Mouse (Mus musculus): Measurements from ENCODE around the gene Rtf1. TPM values are rescaled to one million over a fixed set of nuclear protein-coding genes. Genes with fewer than 3 reads are reported as not detected.

Gene Rtf1
- polyA plus RNA-seq, 1 experiment from 2014 or later = 18.3 TPM

DNA sequence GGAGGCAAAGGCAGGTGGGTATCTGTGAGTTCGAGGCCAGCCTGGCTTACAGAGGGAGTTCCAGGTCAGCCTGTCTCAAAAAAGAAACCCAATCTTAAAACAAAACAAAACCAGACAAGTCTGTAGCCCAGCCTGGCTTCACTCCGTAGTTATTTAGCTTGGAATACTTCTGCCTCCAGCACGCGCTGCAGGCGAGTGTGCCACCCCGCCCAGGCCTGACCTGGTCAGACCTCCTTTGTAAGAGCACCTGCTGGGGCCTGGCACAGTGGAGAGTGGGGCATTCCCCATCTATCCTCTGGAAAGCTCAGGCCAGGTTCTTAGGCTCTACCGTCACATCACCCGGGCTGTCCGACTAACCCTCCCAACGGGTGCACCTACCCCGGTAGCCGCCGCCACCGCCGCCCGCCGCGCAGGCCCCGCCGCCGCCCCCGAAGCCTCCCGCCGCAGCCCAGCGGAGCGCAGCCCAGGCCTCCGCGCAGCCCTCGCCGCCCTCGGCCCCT lies 82.8 kb downstream of the Rtf1 start:
- 8% methylated on average over 24 of the region's 31 CpGs for WGBS (ENCODE audit: insufficient replicate concordance)
- ATAC-seq (ENCODE audit: low read depth) = no peak
- peak overlapping the region; percentile 62 for H3K4me3 ChIP-seq (replicated peaks)

GRCm38 (mm10) chr2:119758101-119758843 lies 83.4 kb downstream of the Rtf1 start:
- Histone ChIP-seq H3K9ac (peak overlapping the region; percentile 38), H3K4me3 (replicated peaks) (peak overlapping the region; percentile 62), H3K4me2 (peak overlapping the region; percentile 81), H3K27me3 (peaks cover 92% of the 10 kb centered on the region), H3K4me1 (replicated peaks) (peaks cover 19% of the 10 kb centered on the region), H3K9me3 (replicated peaks) (no peaks in the 10 kb centered on the region), H3K27ac (no peak overlapping the region), H3K36me3 (no peaks in the 10 kb centered on the region)
- under 1% methylated on average over 76 of the region's 77 CpGs for WGBS (ENCODE audit: insufficient replicate concordance)
- ATAC-seq (ENCODE audit: low read depth) = peak; percentile 20; the same call in 1 of the 2 replicates
- DNase-seq = no peak

More for the DNA sequence above, 82.8 kb downstream of the Rtf1 start:
- Histone ChIP-seq H3K27ac (no peak overlapping the region), H3K9ac (peak overlapping the region; percentile 38), H3K9me3 (replicated peaks) (no peaks in the 10 kb centered on the region), H3K4me1 (replicated peaks) (peaks cover 19% of the 10 kb centered on the region), H3K36me3 (no peaks in the 10 kb centered on the region), H3K4me2 (peak overlapping the region; percentile 81), H3K27me3 (peaks cover 98% of the 10 kb centered on the region)
- no peak for DNase-seq

DNA sequence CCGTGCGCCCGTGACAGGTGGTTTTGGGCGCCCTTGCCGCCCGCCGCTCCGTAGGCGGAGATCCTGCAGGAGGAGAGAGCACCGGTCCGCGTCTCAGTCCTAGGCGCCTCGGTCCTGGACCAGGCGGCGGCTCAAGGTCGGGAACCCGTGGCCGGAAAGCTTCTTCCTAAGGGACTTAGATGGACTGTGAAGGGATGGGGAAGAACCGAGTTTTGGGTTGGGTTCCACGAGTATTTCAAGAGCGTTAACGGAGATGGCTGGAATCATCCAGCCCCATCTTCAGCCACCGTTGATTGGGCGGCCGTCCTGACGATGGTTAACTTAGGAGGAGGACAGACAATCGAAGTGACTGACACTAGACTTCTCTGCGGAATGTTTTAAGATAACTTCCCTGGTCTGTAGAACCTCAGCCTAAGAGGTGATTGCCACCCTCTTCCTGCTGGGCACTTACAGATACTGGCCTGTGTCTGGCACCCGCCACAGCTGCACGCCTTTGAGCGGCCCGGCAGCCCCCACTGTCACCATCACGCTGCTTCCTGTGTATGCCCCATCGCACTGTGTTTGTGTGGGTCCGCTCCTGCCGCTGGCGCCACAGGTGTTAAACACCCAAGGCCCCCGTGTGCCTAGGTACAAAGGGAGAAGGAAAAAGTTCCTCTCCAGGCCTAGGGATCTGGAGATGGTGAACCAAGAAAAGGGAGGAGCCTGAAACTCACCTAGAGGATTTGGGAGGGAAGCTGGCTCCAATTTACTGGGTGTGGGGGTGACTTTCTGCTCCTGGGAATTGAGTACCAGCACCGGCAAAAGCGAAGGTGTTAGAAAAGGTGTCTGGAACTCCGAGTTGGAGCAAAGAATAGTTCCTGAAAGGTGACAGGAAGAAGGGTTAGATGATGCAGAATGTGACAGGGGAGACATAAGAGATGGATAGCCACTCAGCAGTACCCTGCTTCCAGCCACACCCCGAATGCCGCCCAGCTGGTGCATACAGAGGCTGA lies 84.3 kb downstream of the Rtf1 start:
- no peak for ATAC-seq (ENCODE audit: low read depth)
- Histone ChIP-seq H3K27me3 (peaks cover 84% of the 10 kb centered on the region), H3K4me3 (replicated peaks) (peak overlapping the region; percentile 62)

GRCm38 (mm10) chr2:119760251-119760650 lies 85.4 kb downstream of the Rtf1 start, which contains the start of gene Ltk:
TSS of gene Ltk (minus strand) at chr2:119760431.
- Histone ChIP-seq H3K4me3 (replicated peaks) (no peak within 1 kb of the TSS), H3K9ac (no peak within 1 kb of the TSS), H3K4me2 (no peak within 1 kb of the TSS), H3K36me3 (peaks cover 13% of the 10 kb centered on the region), H3K9me3 (replicated peaks) (no peaks in the 10 kb centered on the region), H3K27ac (no peak within 1 kb of the TSS), H3K27me3 (peaks cover 72% of the 10 kb centered on the region), H3K4me1 (replicated peaks) (peaks cover 19% of the 10 kb centered on the region)
- no peak for DNase-seq
- no peak for ATAC-seq (ENCODE audit: low read depth)
- WGBS (ENCODE audit: insufficient replicate concordance) = 13% methylated on average over 9 of the region's 9 CpGs

More for the DNA sequence above, 84.3 kb downstream of the Rtf1 start:
- 5% methylated on average over 44 of the region's 44 CpGs for WGBS (ENCODE audit: insufficient replicate concordance)
- peak overlapping the region; percentile 81 for H3K4me2 ChIP-seq
- no peak for DNase-seq
- 0 out of 2 replicates have a peak overlapping the region, but pooled peaks have one; percentile 36 for H3K9ac ChIP-seq
- H3K4me1 ChIP-seq (replicated peaks) = peaks cover 19% of the 10 kb centered on the region
- no peak overlapping the region for H3K27ac ChIP-seq
- H3K9me3 ChIP-seq (replicated peaks) = no peaks in the 10 kb centered on the region
- peaks cover 6% of the 10 kb centered on the region for H3K36me3 ChIP-seq

DNA sequence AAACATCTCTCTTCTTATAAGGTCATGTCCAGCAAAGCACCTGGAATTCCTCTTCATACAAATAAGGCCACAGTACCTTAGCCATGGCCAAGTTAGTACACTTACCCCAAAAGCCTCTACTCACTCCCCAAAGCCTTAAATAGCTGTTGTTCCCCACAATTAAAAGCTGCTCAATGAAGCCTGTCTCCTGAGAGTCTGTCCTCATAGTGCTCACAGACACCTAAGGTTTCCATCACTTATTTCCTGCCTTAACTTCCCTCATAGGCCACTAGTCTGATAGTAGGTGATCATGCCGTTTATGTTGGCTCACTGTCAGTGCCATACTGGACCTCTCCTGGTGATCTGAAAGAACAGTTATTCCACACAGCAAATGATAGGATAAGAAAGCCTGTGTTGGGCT lies 87.4 kb downstream of the Rtf1 start:
- H3K4me3 ChIP-seq (replicated peaks) = no peak overlapping the region
- ATAC-seq (ENCODE audit: low read depth) = no peak
- H3K9me3 ChIP-seq (replicated peaks) = no peaks in the 10 kb centered on the region
- H3K27me3 ChIP-seq = peaks cover 53% of the 10 kb centered on the region
- WGBS (ENCODE audit: insufficient replicate concordance) = 53% methylated on average over 1 of the region's 1 CpGs
- no peak overlapping the region for H3K4me2 ChIP-seq
- no peak overlapping the region for H3K27ac ChIP-seq
- no peak overlapping the region for H3K9ac ChIP-seq
- peaks cover 19% of the 10 kb centered on the region for H3K4me1 ChIP-seq (replicated peaks)
- H3K36me3 ChIP-seq = peaks cover 18% of the 10 kb centered on the region
- no peak for DNase-seq

- H3K9ac ChIP-seq = no peak overlapping the region
- WGBS (ENCODE audit: insufficient replicate concordance) = 61% methylated on average over 4 of the region's 4 CpGs
- no peak overlapping the region for H3K4me3 ChIP-seq (replicated peaks)
- H3K9me3 ChIP-seq (replicated peaks) = no peaks in the 10 kb centered on the region
- no peak overlapping the region for H3K4me2 ChIP-seq
- H3K36me3 ChIP-seq = peaks cover 29% of the 10 kb centered on the region
- ATAC-seq (ENCODE audit: low read depth) (no peak), DNase-seq (no peak)
- peaks cover 3% of the 10 kb centered on the region for H3K4me1 ChIP-seq (replicated peaks)
- no peak overlapping the region for H3K27ac ChIP-seq
- H3K27me3 ChIP-seq = peaks cover 36% of the 10 kb centered on the region
These were observed 89.1 kb downstream of the Rtf1 start for GRCm38 (mm10) chr2:119763924-119764323.

GRCm38 (mm10) chr2:119767246-119767645 lies 92.4 kb downstream of the Rtf1 start:
- peaks cover 3% of the 10 kb centered on the region for H3K27me3 ChIP-seq
- DNase-seq (no peak), ATAC-seq (ENCODE audit: low read depth) (peak; percentile 43; the same call in 1 of the 2 replicates)
- no peaks in the 10 kb centered on the region for H3K4me1 ChIP-seq (replicated peaks)
- no peak overlapping the region for H3K4me2 ChIP-seq
- H3K9me3 ChIP-seq (replicated peaks) = no peaks in the 10 kb centered on the region
- H3K36me3 ChIP-seq = peaks cover 62% of the 10 kb centered on the region
- whole genome bisulfite sequencing (ENCODE audit: insufficient replicate concordance) = 86% methylated on average over 6 of the region's 6 CpGs
- no peak overlapping the region for H3K9ac ChIP-seq
- H3K27ac ChIP-seq = no peak overlapping the region
- H3K4me3 ChIP-seq (replicated peaks) = no peak overlapping the region

Other genes with a start within 250 kb of the Rtf1 start
- gene Ino80, start 197.4 kb upstream of the Rtf1 start, polyA plus RNA-seq (2015; fragmentation: Nextera tagmentation; extraction: Ambion mirVana) = 2.0 TPM in 2 replicates
- 0.35 and 0.38 TPM in 2 replicates for gene Exd1, start 127.4 kb upstream of the Rtf1 start, polyA plus RNA-seq (2015; fragmentation: Nextera tagmentation; extraction: Ambion mirVana)
- gene Chp1, start 127.4 kb upstream of the Rtf1 start, polyA plus RNA-seq (2015; fragmentation: Nextera tagmentation; extraction: Ambion mirVana) = 47.3 and 54.2 TPM in 2 replicates
- 90.6 and 119 TPM in 2 replicates for gene Nusap1, start 56.8 kb upstream of the Rtf1 start, polyA plus RNA-seq (2015; fragmentation: Nextera tagmentation; extraction: Ambion mirVana)
- gene Oip5, start 56.6 kb upstream of the Rtf1 start, polyA plus RNA-seq (2015; fragmentation: Nextera tagmentation; extraction: Ambion mirVana) = 42.8 and 50.4 TPM in 2 replicates
- gene Ndufaf1, start 12.2 kb upstream of the Rtf1 start, polyA plus RNA-seq (2015; fragmentation: Nextera tagmentation; extraction: Ambion mirVana) = 44.6 and 52.0 TPM in 2 replicates
- 2.3 and 2.9 TPM in 2 replicates for gene Itpka, start 67.3 kb downstream of the Rtf1 start, polyA plus RNA-seq (2015; fragmentation: Nextera tagmentation; extraction: Ambion mirVana)
- gene Ltk, start 85.4 kb downstream of the Rtf1 start, polyA plus RNA-seq (2015; fragmentation: Nextera tagmentation; extraction: Ambion mirVana) = 0.08 TPM in 1 of 2 replicates, not detected in the other
- gene Rpap1, start 112.5 kb downstream of the Rtf1 start, polyA plus RNA-seq (2015; fragmentation: Nextera tagmentation; extraction: Ambion mirVana) = 10.2 and 11.9 TPM in 2 replicates
- 1.5 TPM in 2 replicates for gene Tyro3, start 122.7 kb downstream of the Rtf1 start, polyA plus RNA-seq (2015; fragmentation: Nextera tagmentation; extraction: Ambion mirVana)
- gene Mga, start 222.2 kb downstream of the Rtf1 start, polyA plus RNA-seq (2015; fragmentation: Nextera tagmentation; extraction: Ambion mirVana) = 6.6 and 8.0 TPM in 2 replicates

Measured in liver, embryonic 13.5 days (tissue).